Mouse (Mus musculus) heart, embryonic 11.5 days (tissue): Measurements from ENCODE around the gene Ntn1. TPM values are rescaled to one million over a fixed set of nuclear protein-coding genes. Genes with fewer than 3 reads are reported as not detected.

Source experiments
- ATAC-seq: fragments of 200-750 bp; cut with Nextera tagmentation; replicated peaks from 2 replicates; pipeline ENCODE4 v1.8.0; 2017; ENCODE audit warnings: moderate library complexity; ENCODE audit not compliant: insufficient number of reproducible peaks, low FRiP score, low TSS enrichment
- H3K27ac ChIP-seq: fragments of 300-500 bp; sonication (generic); 2 replicates; pipeline ENCODE4 v1.5.1; 2014; ENCODE audit warnings: mild to moderate bottlenecking, low read depth, low read length
- H3K27me3 ChIP-seq: fragments of 300-500 bp; sonication (generic); 2 replicates; pipeline ENCODE4 v1.6.1; 2014; ENCODE audit warnings: mild to moderate bottlenecking, low read length, mixed read lengths; ENCODE audit not compliant: control insufficient read depth, insufficient read depth
- H3K36me3 ChIP-seq: fragments of 300-500 bp; sonication (generic); 2 replicates; pipeline ENCODE4 v1.6.1; 2014; ENCODE audit warnings: mild to moderate bottlenecking, low read length, moderate library complexity, mixed read lengths; ENCODE audit not compliant: control insufficient read depth, insufficient read depth
- H3K4me1 ChIP-seq: fragments of 300-500 bp; sonication (generic); 2 replicates; pipeline ENCODE4 v1.6.1; 2014; ENCODE audit warnings: low read length; ENCODE audit not compliant: control insufficient read depth, insufficient read depth
- H3K4me2 ChIP-seq: fragments of 300-500 bp; sonication (generic); 2 replicates; pipeline ENCODE4 v1.6.1; 2014; ENCODE audit warnings: mild to moderate bottlenecking, moderate library complexity
- H3K4me3 ChIP-seq: fragments of 300-500 bp; sonication (generic); 2 replicates; pipeline ENCODE4 v1.5.1; 2014; ENCODE audit warnings: low read depth, low read length
- H3K9ac ChIP-seq: fragments of 300-500 bp; sonication (generic); 2 replicates; pipeline ENCODE4 v1.6.1; 2014; ENCODE audit warnings: mild to moderate bottlenecking, low read depth, low read length, moderate library complexity
- H3K9me3 ChIP-seq: fragments of 300-500 bp; sonication (generic); replicated peaks from 2 replicates; pipeline ENCODE4 v1.6.1; 2016; ENCODE audit warnings: low read length; ENCODE audit not compliant: control insufficient read depth
- WGBS: fragments of 180-500 bp; shearing (Covaris S2); extraction: QIAGEN DNeasy Blood & Tissue Kit; methylation state at CpG from one replicate; pipeline ENCODE4 v1.1.7; 2014; ENCODE audit not compliant: insufficient replicate concordance; 5-methylcytosine and 5-hydroxymethylcytosine counted together
- polyA plus RNA-seq: library from polyadenylated mRNA; unstranded; fragments of >200 nt; fragmentation: Nextera tagmentation; extraction: Ambion mirVana; gene quantifications from 2 replicates; pipeline ENCODE4 v1.2.1, GENCODE M21; 2014

Gene Ntn1
- polyA plus RNA-seq, 1 experiment from 2014 or later: 6.8 TPM

GRCm38 (mm10) chr11:68270730-68271467 is 129.7 kb downstream of the Ntn1 start:
- WGBS: 64% methylated on average over 19 of the region's 19 CpGs
- no peak for ATAC-seq

GRCm38 (mm10) chr11:68264276-68264675 is 136.3 kb downstream of the Ntn1 start:
- Histone ChIP-seq H3K4me3 (no peak overlapping the region), H3K9ac (no peak overlapping the region), H3K27ac (no peak overlapping the region), H3K4me2 (no peak overlapping the region), H3K27me3 (no peaks in the 10 kb centered on the region; the same call in 1 of the 2 replicates), H3K9me3 (no peaks in the 10 kb centered on the region), H3K4me1 (no peaks in the 10 kb centered on the region), H3K36me3 (no peaks in the 10 kb centered on the region)
- 75% methylated on average over 5 of the region's 5 CpGs for WGBS
- no peak for ATAC-seq

More at GRCm38 (mm10) chr11:68270730-68271467, 129.7 kb downstream of the Ntn1 start:
- Histone ChIP-seq H3K9me3 (no peaks in the 10 kb centered on the region), H3K4me2 (no peak overlapping the region), H3K27ac (no peak overlapping the region), H3K9ac (no peak overlapping the region), H3K36me3 (no peaks in the 10 kb centered on the region), H3K27me3 (0 out of 2 replicates have a peak, but pooled peaks cover 4% of the 10 kb centered on the region), H3K4me1 (no peaks in the 10 kb centered on the region), H3K4me3 (no peak overlapping the region)

- H3K4me1 ChIP-seq: no peaks in the 10 kb centered on the region
- no peak for ATAC-seq
- H3K9ac ChIP-seq: no peak overlapping the region
- no peak overlapping the region for H3K27ac ChIP-seq
- no peaks in the 10 kb centered on the region; the same call in 1 of the 2 replicates for H3K27me3 ChIP-seq
- H3K4me3 ChIP-seq: no peak overlapping the region
- WGBS: 82% methylated on average over 5 of the region's 5 CpGs
- H3K36me3 ChIP-seq: no peaks in the 10 kb centered on the region
- H3K9me3 ChIP-seq: no peaks in the 10 kb centered on the region
- no peak overlapping the region for H3K4me2 ChIP-seq
Observed at GRCm38 (mm10) chr11:68263100-68263499, 137.5 kb downstream of the Ntn1 start.

GRCm38 (mm10) chr11:68261162-68261892 is 139.3 kb downstream of the Ntn1 start:
- Histone ChIP-seq H3K27ac (no peak overlapping the region), H3K4me2 (no peak overlapping the region), H3K27me3 (no peaks in the 10 kb centered on the region; the same call in 1 of the 2 replicates), H3K9me3 (no peaks in the 10 kb centered on the region), H3K36me3 (no peaks in the 10 kb centered on the region), H3K4me1 (no peaks in the 10 kb centered on the region), H3K4me3 (no peak overlapping the region), H3K9ac (no peak overlapping the region)
- no peak for ATAC-seq
- WGBS: 68% methylated on average over 10 of the region's 10 CpGs

- H3K9me3 ChIP-seq: no peaks in the 10 kb centered on the region
Observed at GRCm38 (mm10) chr11:68260399-68260798, 140.2 kb downstream of the Ntn1 start.

GRCm38 (mm10) chr11:68258498-68258897 is 142.1 kb downstream of the Ntn1 start:
- H3K4me1 ChIP-seq: no peaks in the 10 kb centered on the region
- H3K27ac ChIP-seq: no peak overlapping the region
- H3K9me3 ChIP-seq: no peaks in the 10 kb centered on the region
- H3K4me3 ChIP-seq: no peak overlapping the region
- H3K27me3 ChIP-seq: no peaks in the 10 kb centered on the region; the same call in 1 of the 2 replicates
- H3K9ac ChIP-seq: no peak overlapping the region
- H3K36me3 ChIP-seq: no peaks in the 10 kb centered on the region
- WGBS: 64% methylated on average over 4 of the region's 4 CpGs
- ATAC-seq: no peak
- no peak overlapping the region for H3K4me2 ChIP-seq

More at GRCm38 (mm10) chr11:68260399-68260798, 140.2 kb downstream of the Ntn1 start:
- H3K27ac ChIP-seq: no peak overlapping the region
- WGBS: 88% methylated on average over 6 of the region's 6 CpGs
- no peaks in the 10 kb centered on the region for H3K4me1 ChIP-seq
- no peak for ATAC-seq
- no peak overlapping the region for H3K9ac ChIP-seq
- H3K36me3 ChIP-seq: no peaks in the 10 kb centered on the region
- no peaks in the 10 kb centered on the region; the same call in 1 of the 2 replicates for H3K27me3 ChIP-seq
- no peak overlapping the region for H3K4me3 ChIP-seq
- H3K4me2 ChIP-seq: no peak overlapping the region

GRCm38 (mm10) chr11:68253531-68253930 is 147.1 kb downstream of the Ntn1 start:
- ATAC-seq: no peak
- Histone ChIP-seq H3K27me3 (no peaks in the 10 kb centered on the region), H3K4me3 (no peak overlapping the region), H3K27ac (no peak overlapping the region), H3K36me3 (no peaks in the 10 kb centered on the region), H3K9ac (no peak overlapping the region), H3K9me3 (no peaks in the 10 kb centered on the region), H3K4me1 (no peaks in the 10 kb centered on the region), H3K4me2 (no peak overlapping the region)
- WGBS: 71% methylated on average over 7 of the region's 7 CpGs

- Histone ChIP-seq H3K4me1 (no peaks in the 10 kb centered on the region), H3K27ac (no peak overlapping the region), H3K36me3 (no peaks in the 10 kb centered on the region), H3K4me3 (no peak overlapping the region), H3K4me2 (no peak overlapping the region), H3K27me3 (no peaks in the 10 kb centered on the region), H3K9me3 (no peaks in the 10 kb centered on the region), H3K9ac (no peak overlapping the region)
- 85% methylated on average over 6 of the region's 6 CpGs for WGBS
- ATAC-seq: no peak
Observed at GRCm38 (mm10) chr11:68250106-68250505, 150.5 kb downstream of the Ntn1 start.
